Mouse (Mus musculus) neutrophil, adult 59 days (primary cell): ENCODE data around the gene Zfp213. TPM values are rescaled to one million over a fixed set of nuclear protein-coding genes. Genes with fewer than 3 reads are reported as not detected.

ENCODE experiments used
- total RNA-seq, 2 experiments: library from RNA; stranded (reverse); gene quantifications; 1 replicate in 1 of 2; 2 replicates in 1 of 2; pipeline ENCODE4 v1.2.4; 2023

Gene Zfp213
- 1 to 10 TPM; 2.8 to 3.3 TPM for total RNA-seq

DNA sequence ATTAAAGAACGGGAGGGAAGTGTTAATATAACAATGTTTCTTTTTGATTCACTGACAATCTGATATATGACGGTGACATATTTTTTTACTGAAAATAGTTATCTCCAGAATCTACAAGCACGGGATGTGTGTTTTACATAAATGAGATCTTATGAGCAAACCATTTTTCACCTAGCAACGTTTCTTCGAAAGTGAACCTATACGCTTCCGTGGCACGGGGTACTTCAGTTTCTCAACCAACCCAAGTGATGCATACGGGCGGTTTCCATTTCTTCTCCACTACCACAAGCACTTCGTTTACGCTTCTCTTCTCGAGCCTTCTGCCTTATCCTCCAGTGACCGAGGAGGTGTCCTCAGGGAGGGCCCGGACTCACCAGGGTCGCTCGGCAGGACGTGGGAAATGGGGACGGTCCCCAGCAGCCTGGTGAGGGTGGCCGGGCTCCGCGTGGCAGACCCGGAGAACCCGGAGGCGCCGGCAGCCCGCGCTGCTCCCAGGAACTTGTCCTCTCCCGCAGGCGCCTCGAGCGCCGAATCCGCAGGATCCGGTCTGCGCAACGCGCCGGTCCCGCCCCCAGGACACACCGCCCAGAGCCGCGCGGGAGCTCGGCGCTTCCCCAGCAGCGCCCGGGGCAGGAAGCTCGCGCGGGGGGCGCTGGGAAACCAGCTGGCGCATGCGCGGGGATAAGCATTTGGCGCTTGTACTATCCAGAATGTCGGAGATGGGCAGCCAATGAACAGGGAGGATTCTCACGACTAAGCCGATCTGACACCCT, at the start of gene Zfp213:
Gene Zfp213 (minus strand): TSS at position 644 of the 773 bp plus-strand sequence.

DNA sequence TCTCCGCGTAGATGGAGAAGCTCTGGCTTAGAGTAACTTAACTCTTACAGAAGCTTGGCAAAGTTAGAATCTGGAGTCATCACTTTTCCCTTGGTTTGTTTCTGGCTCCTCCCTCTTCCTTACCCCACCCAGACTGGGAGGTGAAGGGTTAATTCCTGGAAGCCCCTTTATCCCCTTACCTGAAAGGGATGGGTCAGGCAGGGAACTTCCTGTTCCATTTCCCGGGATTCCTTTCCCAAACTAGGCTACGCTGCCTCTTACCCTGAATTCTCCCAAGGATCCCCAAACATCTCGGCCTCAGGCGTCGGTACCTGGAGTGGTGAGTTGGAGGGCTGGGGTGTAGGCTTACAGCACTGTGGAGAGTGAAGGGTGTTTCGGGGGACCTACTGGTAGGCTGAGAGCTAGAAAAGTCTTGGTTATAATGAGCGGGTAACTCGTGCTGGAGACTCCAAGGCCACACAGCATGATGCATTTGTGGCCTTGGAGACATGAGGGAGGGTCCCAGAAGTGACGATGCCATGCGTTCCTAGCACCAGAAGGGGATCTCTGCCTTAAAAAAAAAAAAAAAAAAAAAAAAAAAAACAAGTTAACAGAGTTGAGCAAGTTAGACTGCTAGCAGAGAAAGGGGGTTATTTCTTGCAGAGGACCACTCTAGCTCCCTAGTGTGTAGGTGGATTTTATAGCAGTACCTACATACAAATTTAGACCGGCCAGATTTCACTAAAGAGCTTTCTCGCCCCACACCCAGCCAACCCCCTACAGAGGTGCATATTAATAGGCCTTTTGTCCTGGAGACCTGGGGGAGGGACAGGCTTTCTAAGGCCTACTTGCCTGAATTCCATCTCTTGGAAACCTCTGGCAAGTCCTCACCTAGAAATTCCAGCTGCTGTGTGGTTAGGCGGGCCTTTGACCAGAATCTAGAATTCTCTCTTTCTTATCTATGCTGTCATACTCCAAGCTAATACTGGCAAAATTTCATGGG, 36.9 kb upstream of the Zfp213 start, which contains the start of gene Zscan10:
Gene Zscan10 (plus strand): TSS at position 216 of the 982 bp plus-strand sequence.

DNA sequence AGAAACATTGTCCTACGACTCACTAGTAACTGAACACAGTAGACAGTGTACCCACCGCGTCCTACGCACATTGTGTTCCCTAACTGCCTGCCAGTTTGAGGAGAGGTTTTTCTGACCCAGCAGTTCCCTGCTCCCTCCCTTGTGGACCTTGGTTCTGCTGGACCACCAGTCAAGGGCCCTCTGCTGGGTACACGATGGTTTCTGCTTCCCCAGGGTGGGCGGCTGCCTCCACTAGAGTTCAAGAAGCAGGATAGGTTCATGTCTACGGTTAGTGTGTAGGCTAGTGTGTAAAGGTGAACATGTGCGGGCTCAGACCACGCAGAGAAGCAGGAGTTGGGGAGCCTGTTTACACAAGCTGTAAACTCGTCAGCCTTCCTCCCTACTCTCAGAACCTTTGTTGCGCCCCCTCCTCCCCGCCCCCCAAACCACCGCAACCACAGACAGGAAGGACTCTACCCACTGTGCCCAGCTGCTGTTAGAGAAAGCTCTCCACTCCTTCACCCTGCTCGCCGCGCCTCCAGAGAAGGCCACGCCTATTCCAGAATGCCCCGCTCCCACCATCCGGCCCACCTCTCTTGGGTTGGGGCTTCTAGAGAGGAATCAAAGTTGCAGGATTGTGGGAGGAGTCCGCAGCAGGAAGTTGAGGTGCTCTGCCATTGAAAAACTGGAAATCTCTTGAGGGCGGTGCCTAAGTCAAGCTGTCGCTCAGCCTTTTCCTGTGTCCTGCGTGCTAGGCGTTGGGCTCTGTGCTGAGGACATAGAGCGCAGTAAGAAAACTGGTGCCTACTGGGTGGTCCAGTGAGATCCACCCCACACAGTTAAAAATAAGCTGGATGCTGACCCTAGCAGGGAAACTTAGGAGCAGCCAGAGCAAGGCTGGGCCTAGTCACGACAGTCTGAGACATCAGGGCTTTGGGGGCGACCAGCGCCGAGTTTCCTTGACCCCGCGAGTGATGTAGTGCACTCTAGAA, 34.8 kb upstream of the Zfp213 start, which contains the start of gene Zfp13:
Gene Zfp13 (minus strand): TSS at position 906 of the 971 bp plus-strand sequence.

Other genes starting within 250 kb of the Zfp213 start
- gene Vmn2r115, start 220.5 kb downstream of the Zfp213 start, total RNA-seq = not detected
- gene Vmn2r116, start 179.6 kb downstream of the Zfp213 start, total RNA-seq = not detected
- not detected for gene Vmn2r117, start 84.5 kb downstream of the Zfp213 start, total RNA-seq
- under 1 TPM in 1 of 2 experiments, not detected in 1; 0.16 TPM for gene Zfp13, start 35.2 kb upstream of the Zfp213 start, total RNA-seq
- under 1 TPM in 1 of 2 experiments, not detected in 1; 0.20 TPM for gene Zscan10, start 36.6 kb upstream of the Zfp213 start, total RNA-seq
- gene Mmp25, start 81.0 kb upstream of the Zfp213 start, total RNA-seq = 100 to 1,000 TPM; 161 to 190 TPM
- 1 to 10 TPM; 2.6 to 2.8 TPM for gene Bicdl2, start 96.3 kb upstream of the Zfp213 start, total RNA-seq
- gene Hcfc1r1, start 109.4 kb upstream of the Zfp213 start, total RNA-seq = 10 to 100 TPM; 48.9 to 58.6 TPM
- 10 to 100 TPM; 17.9 to 22.9 TPM for gene Thoc6, start 109.6 kb upstream of the Zfp213 start, total RNA-seq
- 1 to 10 TPM; 4.0 to 4.9 TPM for gene Tnfrsf12a, start 113.2 kb upstream of the Zfp213 start, total RNA-seq
- gene Cldn6, start 115.0 kb upstream of the Zfp213 start, total RNA-seq = not detected
- gene Cldn9, start 119.8 kb upstream of the Zfp213 start, total RNA-seq = not detected
- gene 1520401A03Rik, start 158.5 kb upstream of the Zfp213 start, total RNA-seq = not detected
- gene Pkmyt1, start 162.1 kb upstream of the Zfp213 start, total RNA-seq = 10 to 100 TPM; 39.0 to 46.1 TPM
- gene Paqr4, start 176.6 kb upstream of the Zfp213 start, total RNA-seq = 1 to 10 TPM; 2.8 to 4.6 TPM
- not detected for gene Kremen2, start 181.6 kb upstream of the Zfp213 start, total RNA-seq
- gene Flywch1, start 207.4 kb upstream of the Zfp213 start, total RNA-seq = 1 to 10 TPM; 6.5 to 7.1 TPM
- gene Flywch2, start 221.8 kb upstream of the Zfp213 start, total RNA-seq = not detected
- 100 to 1,000 TPM; 541 to 597 TPM for gene Srrm2, start 226.3 kb upstream of the Zfp213 start, total RNA-seq